Mouse (Mus musculus): ENCODE results near the gene Edn2. TPM values are rescaled to one million over a fixed set of nuclear protein-coding genes. Genes with fewer than 3 reads are reported as not detected.

The Edn2 gene
- polyA plus RNA-seq, 1 experiment from 2014 or later = 1.9 TPM

- no peak overlapping the region for H3K27ac ChIP-seq (replicated peaks)
- ATAC-seq (ENCODE audit: low FRiP score, low TSS enrichment) = no peak
- no peak overlapping the region for H3K4me3 ChIP-seq (ENCODE audit: low read depth, low read length)
- TF ChIP-seq EP300 (optimal IDR thresholded peaks at IDR 0.05) (no peak), CTCF (IDR thresholded peaks at IDR 0.05; ENCODE audit: low read depth) (no peak)
- H3K36me3 ChIP-seq (ENCODE audit: control insufficient read depth, insufficient read depth, low read length) = no peaks in the 10 kb centered on the region
- no peaks in the 10 kb centered on the region for H3K27me3 ChIP-seq (ENCODE audit: control insufficient read depth, insufficient read depth, low read length)
- no peak overlapping the region for H3K4me2 ChIP-seq (replicated peaks; ENCODE audit: low read depth)
- 69% methylated on average over 1 of the region's 1 CpGs for WGBS
- no peaks in the 10 kb centered on the region for H3K4me1 ChIP-seq (replicated peaks; ENCODE audit: control insufficient read depth, insufficient read depth)
- DNase-seq (ENCODE audit: low spot score) = no peak
- no peaks in the 10 kb centered on the region for H3K9me3 ChIP-seq (ENCODE audit: control insufficient read depth, low read length)
- no peak overlapping the region for H3K9ac ChIP-seq (ENCODE audit: low read length)
These were observed 19.2 kb upstream of the Edn2 start for GRCm38 (mm10) chr4:120141810-120142209.

GRCm38 (mm10) chr4:120142905-120143304 lies 18.1 kb upstream of the Edn2 start:
- H3K9me3 ChIP-seq (ENCODE audit: control insufficient read depth, low read length) = no peaks in the 10 kb centered on the region
- no peaks in the 10 kb centered on the region for H3K4me1 ChIP-seq (replicated peaks; ENCODE audit: control insufficient read depth, insufficient read depth)
- DNase-seq (ENCODE audit: low spot score) (no peak), ATAC-seq (ENCODE audit: low FRiP score, low TSS enrichment) (no peak)
- H3K4me2 ChIP-seq (replicated peaks; ENCODE audit: low read depth) = no peak overlapping the region
- H3K27ac ChIP-seq (replicated peaks) = 0 out of 2 replicates have a peak overlapping the region, but pooled peaks have one; percentile 4
- no peak overlapping the region for H3K4me3 ChIP-seq (ENCODE audit: low read depth, low read length)
- WGBS = 66% methylated on average over 9 of the region's 9 CpGs
- H3K27me3 ChIP-seq (ENCODE audit: control insufficient read depth, insufficient read depth, low read length) = no peaks in the 10 kb centered on the region
- TF ChIP-seq EP300 (optimal IDR thresholded peaks at IDR 0.05) (no peak), CTCF (IDR thresholded peaks at IDR 0.05; ENCODE audit: low read depth) (0 out of 2 replicates have a peak, but pooled peaks have one; percentile 11)
- no peak overlapping the region for H3K9ac ChIP-seq (ENCODE audit: low read length)
- H3K36me3 ChIP-seq (ENCODE audit: control insufficient read depth, insufficient read depth, low read length) = no peaks in the 10 kb centered on the region

GRCm38 (mm10) chr4:120144343-120144742 lies 16.7 kb upstream of the Edn2 start:
- Histone ChIP-seq H3K9me3 (ENCODE audit: control insufficient read depth, low read length) (no peaks in the 10 kb centered on the region), H3K27ac (replicated peaks) (peak overlapping the region; percentile 56), H3K36me3 (ENCODE audit: control insufficient read depth, insufficient read depth, low read length) (no peaks in the 10 kb centered on the region), H3K4me2 (replicated peaks; ENCODE audit: low read depth) (no peak overlapping the region), H3K9ac (ENCODE audit: low read length) (no peak overlapping the region), H3K4me1 (replicated peaks; ENCODE audit: control insufficient read depth, insufficient read depth) (peaks cover 3% of the 10 kb centered on the region; the same call in 1 of the 2 replicates), H3K27me3 (ENCODE audit: control insufficient read depth, insufficient read depth, low read length) (no peaks in the 10 kb centered on the region), H3K4me3 (ENCODE audit: low read depth, low read length) (no peak overlapping the region)
- DNase-seq (ENCODE audit: low spot score) = peak; percentile 39
- 34% methylated on average over 5 of the region's 5 CpGs for WGBS
- TF ChIP-seq EP300 (optimal IDR thresholded peaks at IDR 0.05) (no peak), CTCF (IDR thresholded peaks at IDR 0.05; ENCODE audit: low read depth) (no peak)
- peak; percentile 33; the same call in 1 of the 2 replicates for ATAC-seq (ENCODE audit: low FRiP score, low TSS enrichment)

- Histone ChIP-seq H3K4me3 (ENCODE audit: low read depth, low read length) (no peak overlapping the region), H3K9me3 (ENCODE audit: control insufficient read depth, low read length) (no peaks in the 10 kb centered on the region), H3K4me2 (replicated peaks; ENCODE audit: low read depth) (no peak overlapping the region), H3K27me3 (ENCODE audit: control insufficient read depth, insufficient read depth, low read length) (no peaks in the 10 kb centered on the region), H3K27ac (replicated peaks) (no peak overlapping the region), H3K36me3 (ENCODE audit: control insufficient read depth, insufficient read depth, low read length) (no peaks in the 10 kb centered on the region), H3K4me1 (replicated peaks; ENCODE audit: control insufficient read depth, insufficient read depth) (peaks cover 3% of the 10 kb centered on the region; the same call in 1 of the 2 replicates), H3K9ac (ENCODE audit: low read length) (no peak overlapping the region)
- TF ChIP-seq EP300 (optimal IDR thresholded peaks at IDR 0.05) (no peak), CTCF (IDR thresholded peaks at IDR 0.05; ENCODE audit: low read depth) (no peak)
- DNase-seq (ENCODE audit: low spot score) (no peak), ATAC-seq (ENCODE audit: low FRiP score, low TSS enrichment) (no peak)
- WGBS = 46% methylated on average over 8 of the region's 8 CpGs
These were observed 15.1 kb upstream of the Edn2 start for GRCm38 (mm10) chr4:120145931-120146330.

- Histone ChIP-seq H3K9ac (ENCODE audit: low read length) (no peak overlapping the region), H3K4me1 (replicated peaks; ENCODE audit: control insufficient read depth, insufficient read depth) (peaks cover 3% of the 10 kb centered on the region; the same call in 1 of the 2 replicates), H3K4me3 (ENCODE audit: low read depth, low read length) (peak overlapping the region; percentile 8; the same call in 1 of the 2 replicates), H3K36me3 (ENCODE audit: control insufficient read depth, insufficient read depth, low read length) (no peaks in the 10 kb centered on the region), H3K27me3 (ENCODE audit: control insufficient read depth, insufficient read depth, low read length) (no peaks in the 10 kb centered on the region), H3K9me3 (ENCODE audit: control insufficient read depth, low read length) (no peaks in the 10 kb centered on the region), H3K4me2 (replicated peaks; ENCODE audit: low read depth) (peak overlapping the region; percentile 45), H3K27ac (replicated peaks) (peak overlapping the region; percentile 75)
- DNase-seq (ENCODE audit: low spot score) = peak; percentile 88
- 5% methylated on average over 40 of the region's 45 CpGs for WGBS
- peak; percentile 83 for TF ChIP-seq EP300 (optimal IDR thresholded peaks at IDR 0.05)
- peak; percentile 11; the same call in 1 of the 2 replicates for TF ChIP-seq CTCF (IDR thresholded peaks at IDR 0.05; ENCODE audit: low read depth)
- ATAC-seq (ENCODE audit: low FRiP score, low TSS enrichment) = peak; percentile 89
These were observed 12.5 kb upstream of the Edn2 start for GRCm38 (mm10) chr4:120148291-120149141.

- peak; percentile 48 for DNase-seq (ENCODE audit: low spot score)
- no peak overlapping the region for H3K9ac ChIP-seq (ENCODE audit: low read length)
- peaks cover 3% of the 10 kb centered on the region; the same call in 1 of the 2 replicates for H3K4me1 ChIP-seq (replicated peaks; ENCODE audit: control insufficient read depth, insufficient read depth)
- H3K36me3 ChIP-seq (ENCODE audit: control insufficient read depth, insufficient read depth, low read length) = no peaks in the 10 kb centered on the region
- H3K27ac ChIP-seq (replicated peaks) = peak overlapping the region; percentile 75
- peak; percentile 77 for TF ChIP-seq CTCF (IDR thresholded peaks at IDR 0.05; ENCODE audit: low read depth)
- no peak for TF ChIP-seq EP300 (optimal IDR thresholded peaks at IDR 0.05)
- WGBS = 48% methylated on average over 3 of the region's 3 CpGs
- H3K27me3 ChIP-seq (ENCODE audit: control insufficient read depth, insufficient read depth, low read length) = no peaks in the 10 kb centered on the region
- no peaks in the 10 kb centered on the region for H3K9me3 ChIP-seq (ENCODE audit: control insufficient read depth, low read length)
- H3K4me3 ChIP-seq (ENCODE audit: low read depth, low read length) = no peak overlapping the region
- ATAC-seq (ENCODE audit: low FRiP score, low TSS enrichment) = no peak
- H3K4me2 ChIP-seq (replicated peaks; ENCODE audit: low read depth) = peak overlapping the region; percentile 45
These were observed 11.9 kb upstream of the Edn2 start for GRCm38 (mm10) chr4:120149142-120149524.

Measured in stomach, postnatal 0 days (tissue).